Mouse (Mus musculus) MEL (cell line): ENCODE measurements around the gene Irak1. TPM values are rescaled to one million over a fixed set of nuclear protein-coding genes. Genes with fewer than 3 reads are reported as not detected.

Experiments used
- DNase-seq: peaks from one replicate; pipeline ENCODE4 v3.0.0; 2011; ENCODE audit warnings: low read depth, low spot score
- H3K27ac ChIP-seq: 2 replicates; pipeline ENCODE4 v1.5.1; 2012; ENCODE audit warnings: low read depth, mild to moderate bottlenecking, control low read depth, low read length, moderate library complexity; ENCODE audit not compliant: control insufficient read depth
- H3K27me3 ChIP-seq, 2 experiments: fragments of 150-350 bp in 1 of 2; sonication (generic) in 1 of 2; 2 replicates each; pipeline ENCODE4 v1.6.1; 2012; ENCODE audit warnings: low read length in 2 of 2, mild to moderate bottlenecking in 2 of 2, improper control_type of control experiment in 1 of 2, moderate library complexity in 1 of 2; ENCODE audit not compliant: insufficient read depth in 2 of 2, control insufficient read depth in 1 of 2
- H3K36me3 ChIP-seq, 2 experiments: 2 replicates each; pipeline ENCODE4 v1.6.1; 2012 to 2014; ENCODE audit warnings: low read length in 2 of 2, improper control_type of control experiment in 1 of 2, inconsistent platforms in 1 of 2, mild to moderate bottlenecking in 1 of 2; ENCODE audit not compliant: insufficient read depth in 2 of 2, control insufficient read depth in 1 of 2
- H3K4me1 ChIP-seq, 2 experiments: fragments of 150-350 bp in 1 of 2; sonication (generic) in 1 of 2; 2 replicates each; pipeline ENCODE4 v1.6.1; 2012; ENCODE audit warnings: low read length in 2 of 2, improper control_type of control experiment in 1 of 2, mild to moderate bottlenecking in 1 of 2; ENCODE audit not compliant: insufficient read depth in 2 of 2, control insufficient read depth in 1 of 2
- H3K4me3 ChIP-seq, 2 experiments: fragments of 150-350 bp in 1 of 2; sonication (generic) in 1 of 2; 2 replicates each; pipeline ENCODE4 v1.5.1; 2012; ENCODE audit warnings: low read depth in 2 of 2, low read length in 2 of 2, mild to moderate bottlenecking in 2 of 2, moderate library complexity in 2 of 2, control low read depth in 1 of 2, improper control_type of control experiment in 1 of 2; ENCODE audit not compliant: control insufficient read depth in 1 of 2, insufficient read depth in 1 of 2
- H3K79me2 ChIP-seq: 2 replicates; pipeline ENCODE4 v1.6.1; 2012; ENCODE audit warnings: mild to moderate bottlenecking, low read length, moderate library complexity; ENCODE audit not compliant: control insufficient read depth, poor library complexity, insufficient read depth
- H3K9ac ChIP-seq: 2 replicates; pipeline ENCODE4 v1.6.1; 2012; ENCODE audit warnings: low read depth, mild to moderate bottlenecking, control low read depth, low read length, moderate library complexity; ENCODE audit not compliant: control insufficient read depth, poor library complexity, severe bottlenecking
- H3K9me3 ChIP-seq: fragments of 150-350 bp; sonication (generic); replicated peaks from 2 replicates; pipeline ENCODE4 v1.6.1; 2012; ENCODE audit warnings: mild to moderate bottlenecking, low read length, improper control_type of control experiment, moderate library complexity; ENCODE audit not compliant: insufficient read depth
- BHLHE40 ChIP-seq: IDR thresholded peaks from 2 replicates; pipeline ENCODE4 v1.6.1; 2012; ENCODE audit warnings: low read depth, mild to moderate bottlenecking, inconsistent platforms, low read length, improper control_type of control experiment, borderline replicate concordance
- CHD2 ChIP-seq: IDR thresholded peaks from 2 replicates; pipeline ENCODE4 v1.6.1; 2011; ENCODE audit warnings: low read length, improper control_type of control experiment
- CTCF ChIP-seq, 3 experiments: IDR thresholded peaks in 2 of 3; conservative IDR thresholded peaks in 1 of 3; 2 replicates each; pipeline ENCODE4 v1.5.1; 2011 to 2012; ENCODE audit warnings: low read length in 3 of 3, low read depth in 2 of 3, mild to moderate bottlenecking in 2 of 3, improper control_type of control experiment in 1 of 3, inconsistent platforms in 1 of 3, mixed read lengths in 1 of 3, moderate library complexity in 1 of 3; ENCODE audit not compliant: control insufficient read depth in 1 of 3, insufficient read depth in 1 of 3, poor library complexity in 1 of 3, severe bottlenecking in 1 of 3
- ELF1 ChIP-seq: IDR thresholded peaks from 2 replicates; pipeline ENCODE4 v1.6.1; 2014; ENCODE audit warnings: low read depth, mild to moderate bottlenecking, inconsistent platforms, low read length, improper control_type of control experiment, moderate library complexity
- EP300 ChIP-seq, 2 experiments: IDR thresholded peaks; 2 replicates each; pipeline ENCODE4 v1.6.1; 2011; ENCODE audit warnings: improper control_type of control experiment in 2 of 2, low read length in 2 of 2, low read depth in 1 of 2, mild to moderate bottlenecking in 1 of 2
- ETS1 ChIP-seq: IDR thresholded peaks from 2 replicates; pipeline ENCODE4 v1.6.1; 2012; ENCODE audit warnings: low read depth, mild to moderate bottlenecking, inconsistent platforms, low read length, improper control_type of control experiment, moderate library complexity
- GATA1 ChIP-seq: IDR thresholded peaks from 2 replicates; pipeline ENCODE4 v1.6.1; 2011; ENCODE audit warnings: low read depth, low read length, improper control_type of control experiment
- KAT2A ChIP-seq: conservative IDR thresholded peaks from 2 replicates; pipeline ENCODE4 v1.6.1; 2012; ENCODE audit warnings: low read depth, low read length, improper control_type of control experiment, inconsistent platforms
- MAFK ChIP-seq: IDR thresholded peaks from 2 replicates; pipeline ENCODE4 v1.6.1; 2011; ENCODE audit warnings: low read depth, mild to moderate bottlenecking, low read length, improper control_type of control experiment, borderline replicate concordance
- MAX ChIP-seq: IDR thresholded peaks from 2 replicates; pipeline ENCODE4 v1.6.1; 2011; ENCODE audit warnings: low read length, improper control_type of control experiment
- MXI1 ChIP-seq: IDR thresholded peaks from 2 replicates; pipeline ENCODE4 v1.6.1; 2011; ENCODE audit warnings: mild to moderate bottlenecking, low read depth, low read length, improper control_type of control experiment
- MYB ChIP-seq: IDR thresholded peaks from 2 replicates; pipeline ENCODE4 v1.6.1; 2011; ENCODE audit warnings: mild to moderate bottlenecking, low read depth, low read length, improper control_type of control experiment
- NRF1 ChIP-seq: IDR thresholded peaks from 2 replicates; pipeline ENCODE4 v1.6.1; 2014; ENCODE audit warnings: low read depth, mild to moderate bottlenecking, inconsistent platforms, low read length, improper control_type of control experiment, moderate library complexity; ENCODE audit not compliant: poor library complexity, insufficient read depth, severe bottlenecking
- POLR2AphosphoS2 ChIP-seq: IDR thresholded peaks from 2 replicates; pipeline ENCODE4 v1.6.1; 2011; ENCODE audit warnings: low read length, improper control_type of control experiment
- RCOR1 ChIP-seq: IDR thresholded peaks from 2 replicates; pipeline ENCODE4 v1.6.1; 2012; ENCODE audit warnings: low read depth, mild to moderate bottlenecking, inconsistent platforms, low read length, improper control_type of control experiment
- SIN3A ChIP-seq: IDR thresholded peaks from 2 replicates; pipeline ENCODE4 v1.6.1; 2012; ENCODE audit warnings: low read length, improper control_type of control experiment, inconsistent platforms
- TCF12 ChIP-seq: IDR thresholded peaks from 2 replicates; pipeline ENCODE4 v1.6.1; 2014; ENCODE audit warnings: low read depth, mild to moderate bottlenecking, inconsistent platforms, low read length, improper control_type of control experiment, moderate library complexity
- USF1 ChIP-seq: IDR thresholded peaks from 2 replicates; pipeline ENCODE4 v1.6.1; 2014; ENCODE audit warnings: low read depth, mild to moderate bottlenecking, inconsistent platforms, low read length, improper control_type of control experiment, moderate library complexity
- ZMIZ1 ChIP-seq: IDR thresholded peaks from 2 replicates; pipeline ENCODE4 v1.6.1; 2012; ENCODE audit warnings: low read depth, mild to moderate bottlenecking, inconsistent platforms, low read length, improper control_type of control experiment, moderate library complexity
- ZNF384 ChIP-seq: IDR thresholded peaks from 2 replicates; pipeline ENCODE4 v1.6.1; 2012; ENCODE audit warnings: low read depth, mild to moderate bottlenecking, inconsistent platforms, low read length, improper control_type of control experiment
- polyA plus RNA-seq, 2 experiments: library from polyadenylated mRNA; stranded (reverse) in 1 of 2; unstranded in 1 of 2; fragments of >175 nt in 1 of 2; fragments of >200 nt in 1 of 2; gene quantifications; 2 replicates each; pipeline versions ENCODE4 v1.2.1 to v1.2.4; 2012; ENCODE audit warnings: low replicate concordance in 2 of 2, low read depth in 1 of 2; ENCODE audit not compliant: insufficient read length in 2 of 2, insufficient read depth in 1 of 2, missing spikeins in 1 of 2
- total RNA-seq: library from RNA; depleted of rRNA; stranded (reverse); fragments of 300-350 nt; gene quantifications from 2 replicates; pipeline ENCODE4 v1.2.3, GENCODE M21; 2012

Gene Irak1
- total and polyA plus RNA-seq, 3 experiments = 33.7 to 106 TPM; not detected in 1

- peaks cover 6 to 23% of the 10 kb centered on the region in 2 experiments; a peak in 3 of 4 replicates for H3K4me1 ChIP-seq
- no peaks in the 10 kb centered on the region for H3K79me2 ChIP-seq
- H3K36me3 ChIP-seq = peaks cover 0 to 18% of the 10 kb centered on the region in 2 experiments; a peak in 2 of 4 replicates
- H3K27ac ChIP-seq = peak overlapping the region; percentile 82
- H3K27me3 ChIP-seq = no peaks in the 10 kb centered on the region
- no peaks in the 10 kb centered on the region for H3K9me3 ChIP-seq
- peak; percentile 57 for DNase-seq
- TF ChIP-seq ZNF384 (no peak), MAX (no peak), MYB (peak; percentile 62; the same call in 1 of the 2 replicates), ELF1 (no peak), KAT2A (no peak), CTCF (IDR thresholded peaks at IDR 0.05 in 2 of 3, conservative IDR thresholded peaks at IDR 0.05 in 1 of 3; ENCODE audit: control insufficient read depth in 1 of 3, insufficient read depth in 1 of 3, low read depth in 2 of 3, low read length in 3 of 3, poor library complexity in 1 of 3, severe bottlenecking in 1 of 3) (no peak), ZMIZ1 (no peak), MXI1 (no peak), BHLHE40 (no peak), ETS1 (peak; percentile 41; the same call in 1 of the 2 replicates), CHD2 (no peak), GATA1 (peak; percentile 33; the same call in 1 of the 2 replicates), TCF12 (no peak), MAFK (no peak), USF1 (no peak), POLR2AphosphoS2 (no peak), RCOR1 (peak; percentile 55; the same call in 1 of the 2 replicates), NRF1 (no peak), EP300 (IDR thresholded peaks at IDR 0.05; ENCODE audit: low read depth in 1 of 2, low read length in 2 of 2) (peak; percentile 69 to 79), SIN3A (no peak)
- peak overlapping the region in 1 of 2 experiments; percentile 24; a peak in 2 of 4 replicates for H3K4me3 ChIP-seq
- no peak overlapping the region for H3K9ac ChIP-seq
These were observed 22.7 kb downstream of the Irak1 start for GRCm38 (mm10) chrX:74001024-74001423.
